In the genomic region with DNA sequence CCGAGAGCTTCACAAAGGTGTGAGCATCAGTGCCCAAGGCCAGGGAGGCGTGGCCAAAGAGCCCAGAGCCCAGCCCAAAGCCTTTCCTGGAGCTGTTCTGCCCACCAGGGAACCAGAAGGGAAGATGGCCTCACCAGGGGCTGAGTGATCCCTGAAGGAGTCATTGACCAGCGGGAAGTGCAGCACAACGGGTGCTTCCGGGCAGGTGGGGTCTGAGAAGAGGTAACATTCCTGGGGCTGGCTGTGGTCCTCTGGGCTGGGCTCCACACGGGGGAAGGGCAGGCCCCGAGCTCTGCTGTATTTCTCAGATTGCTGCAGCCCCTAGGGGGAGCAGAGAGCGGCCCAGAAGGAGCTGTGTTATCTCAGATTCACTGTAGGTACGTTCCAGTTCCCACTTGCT, we compare ENCODE assay signal across 9 mouse cellular contexts. TPM values are rescaled to one million over a fixed set of nuclear protein-coding genes. Genes with fewer than 3 reads are reported as not detected.
DNase-seq lines count a peak whose midpoint lies in the region; ATAC-seq and TF ChIP-seq lines count a peak whose summit lies in the region.
"Had no signal": no experiment of that assay in that cellular context is flagged by ENCODE, and none has a peak within 500 bp of the region (broad histone marks: within the 10 kb centered on the region; RNA-seq: fewer than 3 reads in every experiment).

No protein-coding gene starts in this region.

- H3K36me3 ChIP-seq in heart, embryonic 16.5 days (ENCODE audit: control insufficient read depth, insufficient read depth), result no peaks in the 10 kb centered on the region
- no peaks in the 10 kb centered on the region for H3K36me3 ChIP-seq in heart, postnatal 0 days (replicated peaks; ENCODE audit: control insufficient read depth, insufficient read depth, low read length)
- no peaks in the 10 kb centered on the region for H3K36me3 ChIP-seq in midbrain, embryonic 13.5 days

- intact Hi-C loops in heart, postnatal 10 days (cut with DNase I), result loop anchor here (5.0 kb wide), 1 partner anchor 81 kb away; no protein-coding TSS in a partner anchor

- H3K27ac ChIP-seq in heart, embryonic 16.5 days (ENCODE audit: low read length), result no peak overlapping the region
- no peak overlapping the region for H3K27ac ChIP-seq in heart, postnatal 0 days (ENCODE audit: low read depth)
- H3K27ac ChIP-seq in midbrain, embryonic 13.5 days, result no peak overlapping the region

- no peak for TF ChIP-seq EP300 in heart, postnatal 0 days (IDR thresholded peaks at IDR 0.05; ENCODE audit: low read depth)

- peak overlapping the region; percentile 38; the same call in 1 of the 2 replicates for H3K9ac ChIP-seq in heart, embryonic 16.5 days (ENCODE audit: low read length)
- H3K9ac ChIP-seq in heart, postnatal 0 days (replicated peaks; ENCODE audit: low read depth, low read length), result no peak overlapping the region
- no peak overlapping the region for H3K9ac ChIP-seq in midbrain, embryonic 13.5 days (replicated peaks)

- peaks cover 5% of the 10 kb centered on the region for H3K27me3 ChIP-seq in heart, embryonic 16.5 days (ENCODE audit: control insufficient read depth, insufficient read depth, low read length)
- 0 out of 2 replicates have a peak, but pooled peaks cover 8% of the 10 kb centered on the region for H3K27me3 ChIP-seq in heart, postnatal 0 days (ENCODE audit: control insufficient read depth, insufficient read depth, low read length)
- H3K27me3 ChIP-seq in midbrain, embryonic 13.5 days, result no peaks in the 10 kb centered on the region

- no peak for DNase-seq in heart, postnatal 10 days
- DNase-seq in MEL-GATA-1-ER (ENCODE audit: extremely low read depth, low read depth), result peak; percentile 19
- DNase-seq in heart, postnatal 0 days (ENCODE audit: low spot score), result no peak
- no peak for DNase-seq in natural killer cell, adult 2 months (ENCODE audit: low spot score in 2 of 2)
- no peak for DNase-seq in right cerebral cortex, adult 18-20 months
- DNase-seq in cerebellum, adult 18-20 months, result no peak

- peak; percentile 36 for TF ChIP-seq CTCF in heart, postnatal 0 days (IDR thresholded peaks at IDR 0.05; ENCODE audit: low read depth)

- no peaks in the 10 kb centered on the region for H3K4me1 ChIP-seq in heart, embryonic 16.5 days (ENCODE audit: control insufficient read depth, insufficient read depth, low read length)
- peaks cover 3% of the 10 kb centered on the region; the same call in 1 of the 2 replicates for H3K4me1 ChIP-seq in heart, postnatal 0 days (ENCODE audit: control insufficient read depth, insufficient read depth)
- H3K4me1 ChIP-seq in midbrain, embryonic 13.5 days (replicated peaks), result no peaks in the 10 kb centered on the region; the same call in 1 of the 2 replicates

- ATAC-seq in heart, embryonic 16.5 days (replicated peaks; ENCODE audit: extremely low read depth, insufficient read depth, low FRiP score), result no peak
- ATAC-seq in heart, postnatal 0 days (ENCODE audit: insufficient read depth, low read depth), result 0 out of 2 replicates have a peak, but pooled peaks have one; percentile 39
- ATAC-seq in midbrain, embryonic 13.5 days, result no peak

- WGBS in heart, embryonic 16.5 days, result 3% methylated on average over 9 of the region's 9 CpGs
- WGBS in heart, postnatal 0 days, result 3% methylated on average over 9 of the region's 9 CpGs
- WGBS in midbrain, embryonic 13.5 days, result 2% methylated on average over 9 of the region's 9 CpGs

- H3K4me2 ChIP-seq in heart, embryonic 16.5 days (ENCODE audit: low read depth, low read length), result peak overlapping the region; percentile 53
- peak overlapping the region; percentile 30; the same call in 1 of the 2 replicates for H3K4me2 ChIP-seq in heart, postnatal 0 days (ENCODE audit: low read depth, low read length)
- peak overlapping the region; percentile 18; the same call in 1 of the 2 replicates for H3K4me2 ChIP-seq in midbrain, embryonic 13.5 days (replicated peaks)

- peak overlapping the region; percentile 24 for H3K4me3 ChIP-seq in heart, embryonic 16.5 days (ENCODE audit: low read length)
- H3K4me3 ChIP-seq in heart, postnatal 0 days (ENCODE audit: low read depth, low read length), result no peak overlapping the region
- H3K4me3 ChIP-seq in midbrain, embryonic 13.5 days (replicated peaks), result no peak overlapping the region

- no peaks in the 10 kb centered on the region for H3K9me3 ChIP-seq in heart, embryonic 16.5 days (replicated peaks; ENCODE audit: control insufficient read depth, low read length)
- H3K9me3 ChIP-seq in heart, postnatal 0 days (replicated peaks; ENCODE audit: control insufficient read depth, low read length), result no peaks in the 10 kb centered on the region
- no peaks in the 10 kb centered on the region for H3K9me3 ChIP-seq in midbrain, embryonic 13.5 days

RNA-seq across cellular contexts. Expression of a gene that starts 20.4 kb away (rescaled TPM):
- not detected in 2 replicates for polyA plus RNA-seq in heart, embryonic 16.5 days (2015; fragmentation: Nextera tagmentation; extraction: Ambion mirVana)
- total RNA-seq in heart, postnatal 10 days (2021), result not detected
- not detected in 2 replicates for total RNA-seq in heart, postnatal 0 days (2014; rRNA removed; ENCODE audit: low replicate concordance)
- polyA plus RNA-seq in heart, postnatal 0 days (2015; fragmentation: Nextera tagmentation; extraction: Ambion mirVana), result not detected in 2 replicates
- not detected in 2 replicates for polyA plus RNA-seq in midbrain, embryonic 13.5 days (2015; fragmentation: Nextera tagmentation; extraction: Ambion mirVana)

RNA-seq across cellular contexts. Expression of a gene that starts 23.5 kb away (rescaled TPM):
- 1.6 and 2.1 TPM in 2 replicates for polyA plus RNA-seq in heart, embryonic 16.5 days (2015; fragmentation: Nextera tagmentation; extraction: Ambion mirVana)
- 1 to 10 TPM; 1.8 to 3.2 TPM for total RNA-seq in heart, postnatal 10 days (2021)
- total RNA-seq in heart, postnatal 0 days (2014; rRNA removed; ENCODE audit: low replicate concordance), result 1.6 and 1.7 TPM in 2 replicates
- 2.9 TPM in 2 replicates for polyA plus RNA-seq in heart, postnatal 0 days (2015; fragmentation: Nextera tagmentation; extraction: Ambion mirVana)
- 1.3 and 1.5 TPM in 2 replicates for polyA plus RNA-seq in midbrain, embryonic 13.5 days (2015; fragmentation: Nextera tagmentation; extraction: Ambion mirVana)

RNA-seq across cellular contexts. Expression of a gene that starts 45.3 kb away (rescaled TPM):
- 0.04 and 0.21 TPM in 2 replicates for polyA plus RNA-seq in heart, embryonic 16.5 days (2015; fragmentation: Nextera tagmentation; extraction: Ambion mirVana)
- total RNA-seq in heart, postnatal 10 days (2021), result not detected
- not detected in 2 replicates for total RNA-seq in heart, postnatal 0 days (2014; rRNA removed; ENCODE audit: low replicate concordance)
- 0.04 TPM in 1 of 2 replicates, not detected in the other for polyA plus RNA-seq in heart, postnatal 0 days (2015; fragmentation: Nextera tagmentation; extraction: Ambion mirVana)
- not detected in 2 replicates for polyA plus RNA-seq in midbrain, embryonic 13.5 days (2015; fragmentation: Nextera tagmentation; extraction: Ambion mirVana)
- total RNA-seq: adrenal gland, postnatal 36 days had no signal
